Mouse (Mus musculus): ENCODE results near the gene Wdsub1. TPM values are rescaled to one million over a fixed set of nuclear protein-coding genes. Genes with fewer than 3 reads are reported as not detected.

Gene Wdsub1
- polyA plus RNA-seq (2015; fragmentation: Nextera tagmentation; extraction: Ambion mirVana), result 34.2 and 40.5 TPM in 2 replicates

DNA sequence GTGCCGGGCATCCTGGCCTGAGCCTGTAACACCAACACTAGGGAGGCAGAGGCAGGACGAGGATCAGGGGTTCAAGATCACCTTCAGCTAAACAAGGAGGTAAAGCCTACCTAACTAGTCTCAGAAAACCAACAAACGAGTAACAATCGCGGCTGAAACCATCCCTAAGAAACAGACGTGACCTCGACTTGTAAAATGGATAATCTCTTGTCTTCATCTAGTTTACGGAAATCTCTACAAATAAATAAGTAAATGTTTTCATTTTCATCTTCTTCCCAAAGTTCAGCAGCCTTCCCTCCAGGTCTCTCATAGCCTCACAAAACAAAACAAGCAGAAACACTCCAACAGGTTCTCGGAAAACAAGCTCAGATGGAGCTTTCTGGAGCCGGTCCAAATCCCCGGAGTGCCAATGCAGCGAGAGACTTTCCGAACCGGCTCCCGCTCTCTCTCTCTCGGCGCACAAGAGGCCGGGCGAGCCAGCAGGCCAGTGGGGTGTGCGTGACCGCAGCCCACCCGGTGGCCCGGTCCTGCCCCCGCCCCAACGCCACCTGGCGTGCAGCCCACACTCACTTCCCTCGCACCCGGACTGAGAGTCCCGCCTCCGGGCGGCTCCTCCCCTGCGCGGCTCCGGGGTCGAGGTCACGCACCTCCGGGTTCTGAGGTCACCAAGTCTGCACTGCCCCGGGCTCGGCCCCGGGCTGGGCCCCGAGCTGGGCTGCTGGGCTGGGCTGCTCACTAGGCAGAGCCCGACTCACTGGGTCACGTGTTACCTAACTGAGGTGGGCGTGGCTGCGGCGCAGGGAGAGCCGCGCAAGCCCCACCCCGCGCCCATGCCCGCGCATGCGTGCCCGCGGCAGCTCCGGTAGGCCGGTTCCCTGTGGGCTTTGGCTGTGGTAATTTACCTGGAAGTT lies at the start of gene Wdsub1:
Gene Wdsub1 (minus strand): TSS at position 761 of the 911 bp plus-strand sequence.
- Histone ChIP-seq H3K27me3 (no peaks in the 10 kb centered on the region), H3K4me1 (peaks cover 6% of the 10 kb centered on the region; the same call in 1 of the 2 replicates), H3K9ac (peak within 1 kb of the TSS; percentile 88), H3K4me2 (peak within 1 kb of the TSS; percentile 54), H3K27ac (peak within 1 kb of the TSS; percentile 86), H3K9me3 (no peaks in the 10 kb centered on the region), H3K4me3 (peak within 1 kb of the TSS; percentile 95), H3K36me3 (no peaks in the 10 kb centered on the region)
- ATAC-seq (ENCODE audit: insufficient number of reproducible peaks, low FRiP score, low TSS enrichment, low read depth), result peak; percentile 92
- 3% methylated on average over 57 of the region's 57 CpGs for WGBS

- WGBS, result 88% methylated on average over 11 of the region's 11 CpGs
- Histone ChIP-seq H3K36me3 (peaks cover 55% of the 10 kb centered on the region), H3K4me3 (no peak overlapping the region), H3K9me3 (no peaks in the 10 kb centered on the region), H3K27me3 (no peaks in the 10 kb centered on the region), H3K9ac (no peak overlapping the region), H3K27ac (no peak overlapping the region), H3K4me1 (no peaks in the 10 kb centered on the region), H3K4me2 (no peak overlapping the region)
- ATAC-seq (ENCODE audit: insufficient number of reproducible peaks, low FRiP score, low TSS enrichment, low read depth), result no peak
Measured at GRCm38 (mm10) chr2:59913610-59914009, 31.2 kb upstream of the Wdsub1 start.

GRCm38 (mm10) chr2:59908048-59908447 lies 25.7 kb upstream of the Wdsub1 start:
- no peaks in the 10 kb centered on the region for H3K4me1 ChIP-seq
- no peak overlapping the region for H3K4me3 ChIP-seq
- no peak for ATAC-seq (ENCODE audit: insufficient number of reproducible peaks, low FRiP score, low TSS enrichment, low read depth)
- no peaks in the 10 kb centered on the region for H3K27me3 ChIP-seq
- H3K27ac ChIP-seq, result no peak overlapping the region
- no peak overlapping the region for H3K9ac ChIP-seq
- 90% methylated on average over 9 of the region's 9 CpGs for WGBS
- H3K36me3 ChIP-seq, result peaks cover 44% of the 10 kb centered on the region
- no peak overlapping the region for H3K4me2 ChIP-seq
- H3K9me3 ChIP-seq, result no peaks in the 10 kb centered on the region

- Histone ChIP-seq H3K36me3 (peaks cover 39% of the 10 kb centered on the region), H3K27me3 (no peaks in the 10 kb centered on the region), H3K9ac (no peak overlapping the region), H3K9me3 (no peaks in the 10 kb centered on the region), H3K27ac (no peak overlapping the region), H3K4me3 (no peak overlapping the region), H3K4me2 (no peak overlapping the region), H3K4me1 (no peaks in the 10 kb centered on the region)
- no peak for ATAC-seq (ENCODE audit: insufficient number of reproducible peaks, low FRiP score, low TSS enrichment, low read depth)
- 86% methylated on average over 7 of the region's 7 CpGs for WGBS
Measured at GRCm38 (mm10) chr2:59904007-59904406, 21.6 kb upstream of the Wdsub1 start.

- no peak overlapping the region for H3K4me2 ChIP-seq
Measured at GRCm38 (mm10) chr2:59898666-59899065, 16.3 kb upstream of the Wdsub1 start.

DNA sequence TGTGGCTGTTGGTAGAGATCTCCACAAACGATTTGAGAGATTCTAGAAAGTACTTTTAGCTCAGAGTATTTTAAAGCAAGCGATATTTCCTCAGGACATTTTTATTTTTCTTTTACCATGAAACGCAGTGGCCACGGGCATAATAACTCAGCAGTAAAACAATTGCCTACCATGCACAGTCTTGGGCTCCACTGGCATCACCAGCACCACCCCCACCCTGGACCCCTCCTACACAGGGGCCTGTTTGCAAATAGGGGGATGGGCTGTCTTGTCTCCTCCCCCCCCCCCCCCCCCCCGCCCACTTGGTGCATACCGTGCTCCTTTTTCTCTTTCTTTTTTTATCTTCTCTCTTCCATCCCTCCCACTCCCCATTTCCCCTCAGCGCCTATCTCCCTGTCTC lies 15.7 kb upstream of the Wdsub1 start:
- Histone ChIP-seq H3K9me3 (no peaks in the 10 kb centered on the region), H3K27me3 (no peaks in the 10 kb centered on the region), H3K36me3 (peaks cover 20% of the 10 kb centered on the region), H3K4me3 (no peak overlapping the region), H3K4me1 (peaks cover 12% of the 10 kb centered on the region), H3K27ac (no peak overlapping the region), H3K9ac (no peak overlapping the region), H3K4me2 (no peak overlapping the region)
- 77% methylated on average over 6 of the region's 7 CpGs for WGBS
- no peak for ATAC-seq (ENCODE audit: insufficient number of reproducible peaks, low FRiP score, low TSS enrichment, low read depth)

More at GRCm38 (mm10) chr2:59898666-59899065, 16.3 kb upstream of the Wdsub1 start:
- WGBS, result 85% methylated on average over 4 of the region's 4 CpGs
- no peaks in the 10 kb centered on the region for H3K9me3 ChIP-seq
- H3K27me3 ChIP-seq, result no peaks in the 10 kb centered on the region
- H3K27ac ChIP-seq, result no peak overlapping the region
- H3K4me3 ChIP-seq, result no peak overlapping the region
- H3K36me3 ChIP-seq, result peaks cover 20% of the 10 kb centered on the region
- ATAC-seq (ENCODE audit: insufficient number of reproducible peaks, low FRiP score, low TSS enrichment, low read depth), result no peak
- H3K9ac ChIP-seq, result no peak overlapping the region
- H3K4me1 ChIP-seq, result peaks cover 12% of the 10 kb centered on the region

- Histone ChIP-seq H3K4me2 (no peak overlapping the region), H3K27ac (peak overlapping the region; percentile 68), H3K27me3 (no peaks in the 10 kb centered on the region), H3K9ac (no peak overlapping the region), H3K36me3 (peaks cover 28% of the 10 kb centered on the region), H3K9me3 (no peaks in the 10 kb centered on the region), H3K4me1 (peaks cover 12% of the 10 kb centered on the region), H3K4me3 (no peak overlapping the region)
- ATAC-seq (ENCODE audit: insufficient number of reproducible peaks, low FRiP score, low TSS enrichment, low read depth), result no peak
- 35% methylated on average over 8 of the region's 8 CpGs for WGBS
Measured at GRCm38 (mm10) chr2:59896837-59897236, 14.4 kb upstream of the Wdsub1 start.

- Histone ChIP-seq H3K36me3 (peaks cover 25% of the 10 kb centered on the region), H3K4me1 (peaks cover 12% of the 10 kb centered on the region), H3K27ac (peak overlapping the region; percentile 68), H3K4me2 (no peak overlapping the region), H3K4me3 (no peak overlapping the region), H3K9ac (no peak overlapping the region), H3K27me3 (no peaks in the 10 kb centered on the region), H3K9me3 (no peaks in the 10 kb centered on the region)
- ATAC-seq (ENCODE audit: insufficient number of reproducible peaks, low FRiP score, low TSS enrichment, low read depth), result no peak
- WGBS, result 42% methylated on average over 7 of the region's 7 CpGs
Measured at GRCm38 (mm10) chr2:59896400-59896799, 14.0 kb upstream of the Wdsub1 start.

DNA sequence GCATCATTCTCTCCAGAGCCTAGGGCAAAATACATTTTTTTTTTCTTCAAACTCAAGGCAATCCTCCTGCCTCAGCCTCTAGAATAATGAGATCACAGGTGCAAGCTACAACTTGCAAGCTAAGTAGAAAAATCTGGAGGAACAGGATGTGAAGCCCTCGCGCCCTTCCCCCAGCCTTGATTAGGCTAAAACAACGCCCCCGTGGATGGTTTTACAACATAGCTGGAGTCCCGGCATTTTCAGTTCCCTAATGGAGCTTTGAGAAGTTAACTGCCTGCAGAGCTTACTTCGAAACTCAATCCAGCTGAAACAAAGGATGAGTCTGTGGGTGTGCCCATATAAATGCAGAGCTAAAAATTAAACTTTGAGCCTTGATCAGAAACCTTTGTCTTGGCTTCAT lies 7.3 kb upstream of the Wdsub1 start:
- Histone ChIP-seq H3K36me3 (peaks cover 11% of the 10 kb centered on the region; the same call in 1 of the 2 replicates), H3K9ac (no peak overlapping the region), H3K4me1 (no peaks in the 10 kb centered on the region), H3K4me3 (no peak overlapping the region), H3K27me3 (no peaks in the 10 kb centered on the region), H3K27ac (no peak overlapping the region), H3K9me3 (no peaks in the 10 kb centered on the region), H3K4me2 (no peak overlapping the region)
- WGBS, result 57% methylated on average over 6 of the region's 6 CpGs
- no peak for ATAC-seq (ENCODE audit: insufficient number of reproducible peaks, low FRiP score, low TSS enrichment, low read depth)

GRCm38 (mm10) chr2:59882742-59883281 lies 421 bp upstream of the Wdsub1 start:
- H3K27ac ChIP-seq, result no peak overlapping the region
- no peaks in the 10 kb centered on the region for H3K27me3 ChIP-seq
- H3K9me3 ChIP-seq, result no peaks in the 10 kb centered on the region
- ATAC-seq (ENCODE audit: insufficient number of reproducible peaks, low FRiP score, low TSS enrichment, low read depth), result no peak
- peak overlapping the region; percentile 54 for H3K4me2 ChIP-seq
- no peak overlapping the region for H3K9ac ChIP-seq
- H3K36me3 ChIP-seq, result no peaks in the 10 kb centered on the region
- WGBS, result 63% methylated on average over 8 of the region's 8 CpGs
- H3K4me1 ChIP-seq, result peaks cover 6% of the 10 kb centered on the region; the same call in 1 of the 2 replicates
- H3K4me3 ChIP-seq, result peak overlapping the region; percentile 95

DNA sequence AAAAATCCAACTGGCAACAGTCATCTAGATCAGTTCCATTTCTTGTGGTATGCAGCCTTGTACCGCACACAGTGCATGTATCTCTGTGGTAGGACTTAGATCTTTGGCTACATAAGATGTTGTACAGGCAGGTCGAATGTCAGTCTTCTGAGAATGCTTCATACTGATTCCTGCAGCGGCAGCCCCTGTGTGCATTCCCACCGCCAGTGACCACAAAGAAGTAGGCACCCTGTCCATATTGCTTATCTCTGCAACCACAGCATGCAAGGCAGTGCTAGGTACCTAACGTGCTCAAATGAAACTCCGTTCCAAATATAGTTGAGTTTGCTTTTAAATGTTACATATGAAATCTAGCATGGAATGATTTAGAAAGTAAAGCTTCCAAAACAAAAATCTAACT lies 987 bp downstream of the Wdsub1 start:
- Histone ChIP-seq H3K27ac (no peak overlapping the region), H3K4me1 (peaks cover 6% of the 10 kb centered on the region; the same call in 1 of the 2 replicates), H3K9ac (no peak overlapping the region), H3K9me3 (no peaks in the 10 kb centered on the region), H3K4me2 (peak overlapping the region; percentile 54), H3K36me3 (0 out of 2 replicates have a peak, but pooled peaks cover under 1% of the 10 kb centered on the region), H3K27me3 (no peaks in the 10 kb centered on the region), H3K4me3 (peak overlapping the region; percentile 95)
- ATAC-seq (ENCODE audit: insufficient number of reproducible peaks, low FRiP score, low TSS enrichment, low read depth), result no peak
- WGBS, result 76% methylated on average over 6 of the region's 6 CpGs

- no peak for ATAC-seq (ENCODE audit: insufficient number of reproducible peaks, low FRiP score, low TSS enrichment, low read depth)
- Histone ChIP-seq H3K4me2 (no peak overlapping the region), H3K27ac (no peak overlapping the region), H3K9me3 (no peaks in the 10 kb centered on the region), H3K4me3 (no peak overlapping the region), H3K4me1 (peaks cover 6% of the 10 kb centered on the region; the same call in 1 of the 2 replicates), H3K36me3 (peaks cover 10% of the 10 kb centered on the region; the same call in 1 of the 2 replicates), H3K9ac (no peak overlapping the region), H3K27me3 (no peaks in the 10 kb centered on the region)
- WGBS, result 70% methylated on average over 19 of the region's 19 CpGs
Measured at GRCm38 (mm10) chr2:59878221-59878620, 4.2 kb downstream of the Wdsub1 start.

Measured in limb, embryonic 15.5 days (tissue).